Mouse (Mus musculus) megakaryocyte, adult 5-6 weeks (primary cell): ENCODE measurements around the gene 4933428G20Rik. TPM values are rescaled to one million over a fixed set of nuclear protein-coding genes. Genes with fewer than 3 reads are reported as not detected.

Experiments
- ATAC-seq: 2 replicates; pipeline ENCODE4 v1.8.0; 2016; ENCODE audit warnings: mild to moderate bottlenecking, inconsistent platforms; ENCODE audit not compliant: poor library complexity, severe bottlenecking
- total RNA-seq, 2 experiments: library from RNA; stranded (forward) in 1 of 2; stranded (reverse) in 1 of 2; fragments of 153-499, 151-499 nt in 1 of 2; fragments of 221-1000, 200-1000 nt in 1 of 2; gene quantifications; 2 replicates each; pipeline versions ENCODE4 v1.2.3 to v1.2.4; 2015 to 2017

4933428G20Rik gene
- total RNA-seq, 2 experiments from 2014 or later, result not detected

DNA sequence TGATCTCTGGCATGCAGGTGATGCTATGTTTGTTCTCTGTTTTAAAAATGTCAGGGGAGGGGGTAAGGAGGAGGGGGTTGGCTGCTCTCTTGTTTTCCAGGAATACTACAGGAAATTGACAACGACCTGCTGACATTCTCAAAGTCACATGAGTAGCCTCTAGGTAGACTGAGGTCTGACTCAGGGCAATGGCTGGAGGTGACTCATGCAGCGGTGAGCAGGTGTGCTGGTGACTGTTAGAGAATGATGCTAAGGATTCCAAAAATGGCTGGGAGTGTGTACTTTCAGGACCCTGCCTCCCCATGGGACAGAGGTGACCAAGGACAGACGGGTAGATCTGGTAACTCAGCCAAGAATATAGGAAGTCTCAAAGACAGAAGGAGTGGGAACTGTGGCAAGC, 8.1 kb upstream of the 4933428G20Rik start:
- ATAC-seq, result no peak

DNA sequence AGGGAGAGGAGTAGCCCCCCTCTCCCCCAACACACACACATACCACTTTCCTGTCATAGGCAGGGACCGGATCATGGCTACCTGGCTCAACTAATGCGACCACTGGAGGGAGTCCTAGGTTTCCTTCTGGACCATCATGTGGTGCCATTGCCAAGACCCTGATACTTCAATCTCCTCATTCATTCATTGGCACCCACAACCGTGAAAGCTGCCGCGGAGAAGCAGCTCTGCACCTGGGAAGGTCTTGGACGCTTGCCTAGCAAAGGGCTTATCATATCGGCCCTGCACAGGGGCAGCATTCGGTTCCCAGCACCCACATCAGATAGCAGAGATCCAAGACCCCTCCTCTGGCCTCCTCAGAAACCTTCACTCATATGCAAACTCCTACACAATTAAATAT, 6.2 kb upstream of the 4933428G20Rik start:
- no peak for ATAC-seq

DNA sequence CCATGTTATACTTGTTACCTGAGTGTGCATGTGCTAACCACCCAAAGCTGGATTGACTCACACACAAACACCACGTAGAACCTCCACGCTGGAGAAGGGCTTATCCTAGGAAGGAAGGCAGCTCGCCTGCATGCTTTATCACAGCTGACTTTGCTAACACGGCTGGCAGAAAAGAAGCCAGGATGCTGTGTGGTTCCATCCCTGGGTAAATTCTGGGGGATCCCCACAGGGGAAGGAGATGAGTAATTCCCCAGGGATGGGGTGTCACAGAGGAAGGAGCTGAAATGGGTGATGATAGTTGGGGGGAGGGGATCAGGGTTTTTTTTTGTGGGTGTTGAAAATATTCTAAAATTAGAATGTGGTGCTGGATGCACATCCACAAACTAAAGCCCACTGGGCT, 5.6 kb upstream of the 4933428G20Rik start:
- ATAC-seq, result no peak

DNA sequence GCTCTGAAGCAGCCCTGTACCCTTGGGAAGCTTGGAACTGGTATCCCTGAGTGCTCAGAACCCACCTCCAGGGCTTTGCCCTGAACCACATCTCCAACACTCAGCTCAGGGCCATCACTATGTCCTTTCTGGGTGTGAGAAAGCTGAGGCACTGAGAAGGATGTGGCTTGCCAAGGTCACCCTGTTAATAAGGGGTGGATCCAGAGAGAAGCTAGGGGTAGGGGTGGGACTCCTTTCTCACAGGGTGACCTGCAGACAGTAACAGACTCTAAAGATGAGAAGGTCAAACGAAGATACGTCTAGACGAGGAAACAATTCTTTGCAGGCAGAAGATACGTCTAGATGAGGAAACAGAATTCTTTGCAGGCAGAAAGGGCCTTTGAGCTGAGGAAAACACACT, 2.7 kb upstream of the 4933428G20Rik start:
- ATAC-seq, result no peak

DNA sequence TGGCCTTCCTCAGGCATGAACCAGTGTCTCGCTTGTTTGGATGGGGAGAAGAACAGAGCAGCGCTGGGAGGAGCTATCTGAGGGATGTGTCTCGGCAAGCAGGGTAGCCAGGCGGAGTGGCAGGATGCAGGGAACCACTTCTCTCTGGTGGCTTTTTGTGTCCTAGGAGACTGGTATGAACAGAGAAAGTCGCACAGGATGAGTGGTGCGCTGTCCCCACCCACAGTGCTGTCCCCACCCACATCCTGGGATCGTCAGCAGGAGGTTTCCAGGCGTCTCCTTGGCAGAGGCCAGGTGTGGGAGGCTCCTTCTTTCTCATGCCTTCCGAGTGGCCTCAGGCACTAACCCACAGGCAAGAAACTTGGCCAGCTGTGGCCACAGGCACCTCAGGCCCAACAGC, 2.2 kb upstream of the 4933428G20Rik start:
- ATAC-seq, result no peak

DNA sequence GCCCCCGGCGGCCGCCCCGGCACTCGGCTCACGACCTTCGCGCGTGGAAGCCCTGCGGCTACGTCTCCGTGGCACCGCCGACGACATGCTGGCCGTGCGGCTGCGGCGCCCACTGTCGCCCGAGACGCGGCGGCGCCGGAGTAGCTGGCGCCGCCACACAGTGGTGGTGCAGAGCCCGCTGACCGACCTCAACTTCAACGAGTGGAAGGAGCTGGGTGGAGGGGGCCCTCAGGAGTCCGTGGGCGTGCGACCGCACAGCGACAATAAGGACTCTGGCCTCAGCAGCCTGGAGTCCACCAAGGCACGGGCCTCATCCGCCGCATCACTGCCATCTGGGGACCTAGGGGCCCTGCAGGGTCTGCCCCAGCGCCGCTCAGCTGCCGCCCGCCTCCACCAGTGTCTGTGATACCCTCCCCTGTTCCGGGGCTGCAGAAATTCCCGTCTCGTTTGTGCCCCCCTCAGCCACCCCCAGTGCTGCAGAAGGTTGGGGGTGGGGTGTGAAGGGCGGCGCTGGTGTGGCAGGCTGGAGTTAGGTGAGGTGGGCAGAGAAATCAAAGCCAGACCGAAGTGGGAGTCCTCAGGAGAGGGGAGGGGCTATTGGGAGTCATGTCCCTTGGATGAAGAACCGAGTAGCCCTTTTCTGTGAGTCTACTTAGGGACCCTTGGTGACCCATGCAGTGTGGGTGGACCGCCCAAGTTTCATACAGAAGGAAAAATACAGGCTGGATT, 744 bp upstream of the 4933428G20Rik start:
- no peak for ATAC-seq

DNA sequence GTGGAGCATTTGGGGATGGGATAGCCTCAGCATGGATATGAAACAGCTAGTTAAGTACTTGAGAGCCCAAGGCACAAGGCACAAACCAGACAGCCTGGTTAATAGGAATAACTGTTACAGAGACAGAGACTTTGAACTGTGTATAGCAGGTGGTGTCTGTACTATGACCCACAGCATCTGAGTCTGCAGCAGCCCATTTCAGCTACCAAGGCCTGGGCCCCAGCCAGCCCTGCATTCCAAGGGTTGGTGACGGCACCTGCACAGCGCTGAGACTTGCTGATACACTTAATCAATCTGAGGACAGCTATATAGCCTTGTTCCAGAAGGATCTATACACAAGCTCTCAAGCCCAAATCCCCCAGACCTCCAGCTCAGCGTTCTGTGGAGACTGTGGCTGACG, 2.6 kb downstream of the 4933428G20Rik start:
- no peak for ATAC-seq

DNA sequence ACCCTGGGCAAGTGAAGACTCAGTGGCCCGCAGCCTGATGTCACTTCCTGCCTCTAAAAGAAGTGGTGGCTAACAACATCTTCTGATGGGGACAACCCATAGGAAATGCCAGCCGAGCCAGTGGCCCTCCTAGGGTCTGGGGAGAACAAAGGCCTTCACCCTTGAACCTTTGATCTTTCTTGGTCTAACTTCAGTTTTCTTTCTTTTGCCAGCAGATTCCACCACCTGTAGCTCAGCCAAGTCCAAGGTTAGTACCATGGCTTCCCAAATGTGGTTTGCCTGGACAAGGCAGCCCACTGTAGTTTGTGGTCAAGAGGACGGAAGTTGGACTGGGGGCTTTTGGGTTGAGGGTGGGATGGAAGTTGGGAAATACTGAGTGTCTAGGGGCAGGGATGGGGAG, 7.3 kb downstream of the 4933428G20Rik start:
- no peak for ATAC-seq

DNA sequence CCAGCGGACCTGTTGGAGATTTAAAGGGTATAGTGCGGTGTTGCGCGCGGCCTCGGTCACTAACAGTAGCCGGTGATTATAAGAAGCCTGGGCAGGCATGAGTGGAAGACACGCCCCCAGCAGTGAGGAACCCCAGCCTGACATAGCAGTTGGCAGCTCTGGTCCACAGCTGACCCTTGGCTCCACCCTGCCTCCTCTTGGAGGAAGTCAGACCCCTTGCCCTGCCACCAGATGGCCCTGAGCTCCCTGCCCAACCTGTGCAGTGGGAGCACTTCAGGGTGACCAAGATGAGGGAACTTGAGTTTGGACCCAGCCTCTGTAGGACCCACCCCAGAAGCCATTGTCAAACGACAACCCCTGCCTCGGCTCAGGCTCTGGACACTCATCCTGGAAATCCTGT, 8.5 kb downstream of the 4933428G20Rik start:
- ATAC-seq, result no peak

DNA sequence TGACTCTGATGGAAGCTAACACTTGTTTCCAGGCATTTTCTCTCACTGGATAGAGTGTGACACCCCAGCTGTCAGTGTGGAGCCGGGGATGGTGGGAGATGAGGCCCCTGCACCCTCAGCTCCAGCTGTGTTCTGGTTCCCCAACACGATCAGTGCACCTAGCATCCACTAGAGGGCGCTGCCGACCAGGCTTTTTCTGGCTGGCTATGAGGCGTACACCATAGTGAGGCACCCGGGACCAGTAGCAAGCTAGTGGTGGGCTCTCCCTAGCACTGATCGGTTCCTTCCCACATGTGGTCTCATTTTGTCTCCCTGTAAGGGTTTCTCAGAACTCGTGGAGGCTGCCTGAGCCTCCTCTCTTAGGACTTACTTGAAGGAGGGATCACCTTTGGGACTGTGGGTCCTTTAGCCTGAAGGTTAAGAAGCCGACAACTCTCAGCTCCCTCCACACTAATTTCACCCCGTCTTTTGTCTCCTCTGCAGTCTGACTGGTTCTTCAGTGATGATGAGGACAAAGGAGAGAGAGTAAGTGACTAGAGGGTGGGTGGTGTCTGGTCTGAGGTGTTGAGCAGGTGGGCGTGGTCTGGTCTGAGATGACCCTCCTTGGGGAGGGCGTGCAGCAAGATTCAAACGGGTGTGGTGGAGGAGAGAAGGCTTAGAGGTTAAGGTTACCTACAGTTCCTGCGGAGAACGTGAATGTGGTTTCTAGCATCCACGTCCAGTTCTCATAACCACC, 10.4 kb downstream of the 4933428G20Rik start:
- ATAC-seq, result peak; percentile 84

DNA sequence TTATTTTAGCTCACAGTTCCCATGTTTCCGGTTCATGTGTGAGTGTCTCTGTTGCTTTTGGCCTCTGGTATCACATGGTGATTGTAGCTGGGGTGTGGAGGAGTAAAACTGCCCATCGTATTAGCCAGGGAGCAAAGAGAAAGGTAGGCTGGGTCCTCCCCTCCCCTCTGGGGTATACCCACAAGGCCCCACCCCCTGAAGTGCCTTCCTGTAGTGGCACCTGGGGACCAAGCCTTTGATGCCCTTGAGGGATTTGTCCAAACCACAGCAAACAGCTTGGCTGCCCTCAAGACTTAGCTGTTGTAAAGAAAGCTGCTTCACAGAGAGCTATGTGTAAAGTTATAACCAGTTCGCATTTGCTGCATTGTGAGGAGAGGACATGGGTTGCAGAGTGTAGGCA, 12.5 kb downstream of the 4933428G20Rik start:
- ATAC-seq, result no peak

DNA sequence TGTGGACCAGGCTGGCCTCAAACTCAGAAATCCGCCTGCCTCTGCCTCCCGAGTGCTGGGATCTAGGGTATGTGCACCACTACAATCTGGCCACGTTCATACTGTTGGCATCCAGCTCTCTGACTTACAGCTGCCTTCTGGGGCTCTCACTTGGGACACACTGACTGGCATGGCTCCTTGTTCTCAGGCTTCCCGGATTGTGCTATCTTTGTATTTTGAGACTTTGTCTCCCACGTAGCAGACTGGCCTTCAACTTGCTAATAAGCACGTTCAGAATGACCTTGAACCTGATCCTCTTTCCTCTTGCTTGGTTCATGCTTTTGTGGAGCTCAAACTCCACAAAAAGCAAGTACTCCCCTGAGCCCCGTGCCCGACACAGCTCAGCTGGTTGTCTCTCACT, 14.5 kb downstream of the 4933428G20Rik start:
- no peak for ATAC-seq

DNA sequence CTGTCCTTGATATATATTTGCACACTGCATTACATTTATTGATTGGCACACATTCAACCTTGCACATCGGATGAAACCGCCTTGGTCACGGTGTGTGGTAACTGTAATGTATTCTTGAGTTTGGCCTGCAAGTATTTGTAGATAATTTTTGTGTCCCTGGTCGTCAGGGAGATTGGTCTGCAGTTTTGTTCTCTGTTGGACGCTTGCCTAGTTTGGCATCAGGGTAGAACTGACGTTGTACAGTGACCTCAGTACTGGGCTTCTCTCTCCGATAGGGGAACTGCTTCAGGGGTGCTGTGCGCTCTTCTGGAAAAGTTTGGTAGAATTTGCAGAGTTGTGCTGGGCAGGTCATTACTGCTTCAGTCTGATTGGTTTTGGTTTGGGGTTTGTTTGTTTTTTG, 20.3 kb downstream of the 4933428G20Rik start:
- ATAC-seq, result no peak

DNA sequence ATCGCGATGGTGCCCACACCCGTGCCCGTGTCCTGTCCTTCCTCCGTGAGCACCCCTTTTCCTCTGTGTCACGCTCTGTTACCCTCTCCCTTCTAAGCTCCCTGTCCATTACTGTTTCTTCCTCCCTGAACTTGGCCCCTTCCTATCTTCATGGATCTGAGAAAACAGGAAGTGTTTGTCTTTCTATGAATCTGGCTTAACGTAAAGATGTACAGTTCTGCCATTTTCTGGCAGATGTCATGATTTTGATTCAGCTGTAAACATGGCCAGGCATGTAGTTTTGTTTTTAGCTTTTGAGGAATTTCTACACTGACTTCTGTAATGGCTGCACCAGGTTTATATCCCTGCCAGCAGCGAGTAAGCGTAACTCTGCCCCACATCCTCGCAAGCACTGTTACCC, 21.1 kb downstream of the 4933428G20Rik start:
- no peak for ATAC-seq

DNA sequence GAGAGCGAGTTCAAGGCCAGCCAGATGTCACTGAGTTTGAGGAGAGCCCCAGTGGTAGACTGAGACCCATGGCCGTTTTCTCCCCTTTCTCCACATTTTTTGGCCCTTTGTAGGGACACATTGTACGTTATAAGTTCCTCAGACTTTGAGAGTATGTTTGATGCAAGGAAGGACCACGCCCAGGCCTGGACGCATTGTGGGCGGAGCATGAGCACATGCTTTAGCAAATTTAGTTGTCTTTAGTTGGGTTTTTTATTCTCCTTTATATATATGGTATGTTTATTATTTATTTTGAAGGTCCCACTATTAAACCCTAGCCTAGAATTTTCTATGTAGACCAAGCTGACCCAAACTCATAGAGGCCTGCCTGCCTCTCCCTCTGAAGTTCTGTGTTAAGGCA, 21.8 kb downstream of the 4933428G20Rik start:
- no peak for ATAC-seq

DNA sequence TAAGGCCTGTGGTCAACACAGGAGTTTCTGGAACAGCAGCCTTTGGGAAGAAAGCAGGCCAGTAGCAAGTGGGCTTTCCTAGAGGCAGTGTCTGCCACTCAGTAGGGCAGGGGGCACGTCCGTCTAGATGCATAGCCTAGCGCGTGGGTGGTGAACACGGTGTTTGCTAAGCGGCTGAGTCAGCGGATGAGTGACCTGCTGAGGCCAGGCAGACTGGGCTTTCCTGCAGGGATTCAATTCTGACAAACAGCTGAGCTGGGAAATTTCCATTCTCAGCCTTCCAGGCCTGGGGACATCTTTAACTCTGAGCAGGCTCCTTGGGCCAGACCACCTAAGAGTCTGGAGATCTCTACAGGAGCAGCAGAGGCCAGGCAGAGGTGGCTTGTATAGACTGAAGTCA, 22.7 kb downstream of the 4933428G20Rik start:
- ATAC-seq, result no peak

DNA sequence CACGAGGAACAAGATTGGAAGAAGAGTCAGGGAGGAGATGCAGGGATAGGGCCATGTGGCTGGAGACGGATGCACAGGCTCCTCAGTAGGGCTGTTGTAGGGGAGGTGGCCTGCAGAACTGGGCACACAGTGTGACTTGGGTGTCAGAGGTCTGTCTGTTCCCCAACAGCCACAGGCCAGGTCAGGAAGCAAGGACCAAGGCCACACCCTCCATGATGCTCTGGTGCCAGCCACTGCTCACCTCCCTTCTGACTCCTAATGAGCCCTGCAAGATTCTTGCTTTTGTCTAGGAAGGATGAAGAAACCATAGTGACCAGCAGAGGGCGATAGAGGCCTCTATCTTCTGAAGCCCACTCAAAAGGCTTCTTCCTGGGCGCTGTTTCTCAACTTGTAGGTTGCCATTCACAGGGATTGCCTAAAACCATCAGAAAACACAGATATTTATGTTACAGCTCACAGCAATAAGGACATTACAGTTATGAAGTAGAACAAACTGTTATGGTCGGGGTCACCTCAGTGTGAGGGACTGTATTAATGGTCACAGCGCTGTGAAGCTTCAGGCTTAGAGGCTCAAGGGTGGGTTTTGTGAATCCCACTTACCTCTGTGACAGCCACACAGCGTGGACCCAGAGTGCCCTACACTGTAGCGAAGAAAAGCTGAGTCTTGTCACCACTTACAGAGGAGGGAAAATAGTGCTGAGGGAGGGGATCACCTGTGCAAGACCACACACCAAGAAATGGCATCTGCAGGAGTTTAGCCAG, 23.6 kb downstream of the 4933428G20Rik start:
- ATAC-seq, result peak; percentile 51; the same call in 1 of the 2 replicates

DNA sequence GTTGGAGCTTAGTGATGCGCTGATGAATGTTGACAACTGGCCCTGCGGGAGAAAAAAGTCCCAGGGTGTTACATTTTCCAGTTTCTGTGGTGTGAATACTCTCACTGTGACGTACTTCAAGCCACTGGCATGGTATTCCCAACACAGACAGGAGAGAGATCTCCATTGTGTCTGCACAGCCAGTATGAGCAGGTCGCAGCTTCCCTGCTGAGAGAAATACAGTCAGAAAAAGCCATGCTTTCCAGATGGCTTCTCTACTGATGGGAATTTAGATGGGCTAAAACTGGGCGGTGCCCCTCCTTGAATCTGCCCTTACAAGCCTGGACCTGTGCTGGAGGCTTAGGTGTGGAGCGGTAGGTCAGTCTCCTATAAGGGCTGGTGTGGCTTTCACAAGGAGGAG, 28.9 kb downstream of the 4933428G20Rik start:
- ATAC-seq, result no peak

DNA sequence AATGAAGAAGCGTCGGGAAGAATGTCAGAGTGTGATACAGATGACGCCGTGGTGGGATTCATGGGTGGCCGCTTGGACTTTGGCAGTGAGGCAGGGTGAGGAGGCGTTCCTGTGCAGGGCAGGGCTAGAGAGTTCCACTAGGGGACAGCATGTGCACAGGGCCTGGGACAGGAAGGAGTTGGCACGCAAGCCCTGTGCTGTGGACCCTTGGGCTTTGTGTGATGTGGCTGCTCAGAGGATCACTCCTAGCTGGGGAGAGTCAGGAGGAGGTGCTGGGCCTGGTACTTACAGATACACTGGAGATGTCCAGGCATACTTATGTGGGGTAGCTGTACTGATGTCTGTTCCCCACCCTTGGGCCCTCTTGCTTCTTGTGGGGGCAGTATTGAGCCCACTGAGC, 30.3 kb downstream of the 4933428G20Rik start:
- no peak for ATAC-seq

DNA sequence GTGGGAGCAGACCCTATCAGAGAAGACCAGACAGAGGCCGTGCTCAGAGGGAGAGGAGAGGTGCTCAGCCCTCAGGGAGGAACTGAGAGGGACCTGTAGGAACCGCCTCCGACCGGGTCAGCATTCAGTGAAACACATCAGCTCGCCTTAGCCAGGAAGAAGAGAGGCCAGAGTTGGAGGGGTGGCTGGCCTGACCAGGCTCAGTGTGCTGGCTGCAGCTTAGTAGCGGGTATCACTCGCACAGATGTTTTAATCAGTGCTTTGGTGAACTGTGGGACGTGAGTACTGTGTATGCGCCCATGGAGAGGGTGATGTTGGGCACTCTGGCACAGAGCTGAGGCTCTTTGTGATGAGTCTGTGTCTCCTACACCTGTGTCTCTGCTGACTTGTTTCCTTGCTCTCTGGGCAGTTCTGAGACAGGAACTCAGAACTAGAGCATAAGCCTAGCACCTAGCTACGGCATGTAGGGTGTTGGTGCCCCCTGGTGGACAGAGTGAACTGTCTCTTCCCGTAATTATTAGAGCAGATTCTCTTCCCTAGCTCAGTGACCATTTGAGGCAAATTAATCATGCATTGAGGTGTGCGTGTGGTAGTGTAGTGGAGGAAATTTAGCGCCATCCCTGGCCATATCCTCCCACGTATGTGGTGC, 31.4 kb downstream of the 4933428G20Rik start:
- peak; percentile 96 for ATAC-seq

DNA sequence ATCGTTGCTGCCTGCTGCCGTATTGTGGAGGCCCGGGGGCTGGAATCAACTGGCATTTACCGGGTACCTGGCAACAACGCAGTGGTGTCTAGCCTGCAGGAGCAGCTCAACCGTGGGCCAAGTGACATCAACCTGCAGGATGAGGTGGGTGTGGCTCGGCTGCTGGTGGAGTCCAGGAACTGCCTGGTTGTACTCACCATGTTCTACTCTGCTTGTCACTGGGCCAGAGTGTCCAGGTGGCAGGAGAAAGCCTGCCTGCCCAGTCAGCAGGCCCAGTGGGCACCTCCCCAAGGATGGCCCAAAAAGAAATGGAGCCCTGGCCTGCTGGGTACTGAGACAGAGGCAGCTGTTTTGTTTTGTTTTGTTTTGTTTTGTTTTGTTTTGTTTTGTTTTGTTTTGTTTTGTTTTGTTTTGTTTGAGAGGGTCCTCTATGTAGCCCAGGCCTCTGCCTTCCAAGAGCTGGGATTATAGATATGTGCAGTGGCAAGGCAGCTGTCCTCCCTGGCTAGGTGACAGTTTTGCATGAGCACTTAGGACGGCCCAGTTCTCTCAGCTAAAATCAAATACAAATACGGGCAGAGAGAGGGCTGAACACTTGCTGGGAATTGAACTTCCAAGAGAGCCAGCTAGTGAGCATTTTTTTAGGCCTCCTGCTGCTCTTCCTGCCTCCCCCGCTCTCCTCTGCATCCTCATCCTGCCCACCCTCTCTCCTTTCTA, 33.5 kb downstream of the 4933428G20Rik start:
- no peak for ATAC-seq
